Mouse (Mus musculus): Measurements from ENCODE around the gene Rad9b.

GRCm38 (mm10) chr5:122312942-122313684 lies 40.9 kb downstream of the Rad9b start:
- no peak; the same call in 1 of the 2 replicates for TF ChIP-seq CTCF (conservative IDR thresholded peaks at IDR 0.05; ENCODE audit: insufficient read depth, insufficient read length, low read depth, low read length)
- no peak for TF ChIP-seq POLR2A (IDR thresholded peaks at IDR 0.05; ENCODE audit: low read depth, low read length)

Measured in kidney, adult 2 months (tissue).